Mouse (Mus musculus) small intestine, adult 2 months (tissue): ENCODE results near the gene Oser1. TPM values are rescaled to one million over a fixed set of nuclear protein-coding genes. Genes with fewer than 3 reads are reported as not detected.

Experiments used
- H3K27ac ChIP-seq: fragments of 200-500 bp; 2 replicates; pipeline ENCODE4 v1.5.1; 2012; ENCODE audit warnings: low read depth, low read length, control low read depth, inconsistent platforms; ENCODE audit not compliant: insufficient read depth
- H3K27me3 ChIP-seq: fragments of 200-500 bp; 2 replicates; pipeline ENCODE4 v1.6.1; 2012; ENCODE audit warnings: mild to moderate bottlenecking, moderate library complexity, low read length, inconsistent platforms; ENCODE audit not compliant: control insufficient read depth, insufficient read depth
- H3K36me3 ChIP-seq: fragments of 200-500 bp; 2 replicates; pipeline ENCODE4 v1.6.1; 2012; ENCODE audit warnings: mild to moderate bottlenecking, low read length, control low read depth, inconsistent platforms; ENCODE audit not compliant: control insufficient read depth, insufficient read depth
- H3K4me1 ChIP-seq: fragments of 200-500 bp; 2 replicates; pipeline ENCODE4 v1.6.1; 2012; ENCODE audit warnings: low read length, inconsistent platforms, mixed read lengths; ENCODE audit not compliant: control insufficient read depth, insufficient read depth, insufficient read length
- H3K4me3 ChIP-seq: fragments of 200-500 bp; 2 replicates; pipeline ENCODE4 v1.5.1; 2012; ENCODE audit warnings: low read depth, mild to moderate bottlenecking, control low read depth, inconsistent platforms, low read length, moderate library complexity
- CTCF ChIP-seq: fragments of 200-500 bp; IDR thresholded peaks from 2 replicates; pipeline ENCODE4 v1.5.1; 2012; ENCODE audit warnings: low read depth, mild to moderate bottlenecking, control low read depth, inconsistent platforms, low read length, moderate library complexity, mixed read lengths; ENCODE audit not compliant: insufficient replicate concordance, insufficient read length; ENCODE audit errors: extremely low read depth
- POLR2A ChIP-seq: fragments of 200-500 bp; IDR thresholded peaks from 2 replicates; pipeline ENCODE4 v1.6.1; 2012; ENCODE audit warnings: low read depth, mild to moderate bottlenecking, control low read depth, inconsistent platforms, low read length, moderate library complexity
- whole genome bisulfite sequencing: fragments of 180-500 bp; shearing (Covaris S2); methylation state at CpG from one replicate; pipeline ENCODE4 v1.1.7; 2018; 5-methylcytosine and 5-hydroxymethylcytosine counted together
- polyA plus RNA-seq: library from polyadenylated mRNA; depleted of rRNA; stranded (reverse); fragments of >200 nt; gene quantifications from 2 replicates; pipeline ENCODE4 v1.2.3, GENCODE M21; 2012

Oser1 gene
- polyA plus RNA-seq, 1 experiment: 12.2 TPM

GRCm38 (mm10) chr2:163401221-163401620, 23.3 kb downstream of the Oser1 start:
- Histone ChIP-seq H3K27ac (no peak overlapping the region), H3K27me3 (no peaks in the 10 kb centered on the region), H3K4me3 (no peak overlapping the region), H3K4me1 (no peaks in the 10 kb centered on the region), H3K36me3 (peaks cover 9% of the 10 kb centered on the region)
- TF ChIP-seq POLR2A (no peak), CTCF (peak; percentile 56; the same call in 1 of the 2 replicates)
- WGBS: 5% methylated on average over 8 of the region's 8 CpGs

- 40% methylated on average over 8 of the region's 8 CpGs for WGBS
- H3K36me3 ChIP-seq: no peaks in the 10 kb centered on the region
- TF ChIP-seq CTCF (no peak), POLR2A (no peak)
- no peaks in the 10 kb centered on the region for H3K4me1 ChIP-seq
- no peak overlapping the region for H3K4me3 ChIP-seq
- H3K27me3 ChIP-seq: no peaks in the 10 kb centered on the region
- peak overlapping the region; percentile 8; the same call in 1 of the 2 replicates for H3K27ac ChIP-seq
These were observed 25.3 kb downstream of the Oser1 start for GRCm38 (mm10) chr2:163399222-163399621.

- no peaks in the 10 kb centered on the region for H3K27me3 ChIP-seq
- H3K27ac ChIP-seq: peak overlapping the region; percentile 20; the same call in 1 of the 2 replicates
- no peak overlapping the region for H3K4me3 ChIP-seq
- no peak for TF ChIP-seq CTCF
- WGBS: 72% methylated on average over 4 of the region's 4 CpGs
- no peaks in the 10 kb centered on the region for H3K36me3 ChIP-seq
- no peaks in the 10 kb centered on the region for H3K4me1 ChIP-seq
These were observed 25.7 kb downstream of the Oser1 start for GRCm38 (mm10) chr2:163398770-163399169.

GRCm38 (mm10) chr2:163397905-163398304, 26.6 kb downstream of the Oser1 start, which contains the start of gene Jph2:
Gene Jph2, minus strand, starts transcription at chr2:163397993.
- 28% methylated on average over 10 of the region's 10 CpGs for WGBS
- no peaks in the 10 kb centered on the region for H3K36me3 ChIP-seq
- H3K4me1 ChIP-seq: no peaks in the 10 kb centered on the region
- peak within 1 kb of the TSS; percentile 59 for H3K4me3 ChIP-seq
- TF ChIP-seq POLR2A: no peak
- TF ChIP-seq CTCF: no peak
- no peaks in the 10 kb centered on the region for H3K27me3 ChIP-seq
- H3K27ac ChIP-seq: peak within 1 kb of the TSS; percentile 56

GRCm38 (mm10) chr2:163397071-163397470, 27.4 kb downstream of the Oser1 start:
- no peaks in the 10 kb centered on the region for H3K36me3 ChIP-seq
- peak overlapping the region; percentile 27; the same call in 1 of the 2 replicates for H3K27ac ChIP-seq
- no peaks in the 10 kb centered on the region for H3K4me1 ChIP-seq
- H3K27me3 ChIP-seq: no peaks in the 10 kb centered on the region
- peak overlapping the region; percentile 59 for H3K4me3 ChIP-seq
- no peak for TF ChIP-seq POLR2A
- TF ChIP-seq CTCF: no peak
- WGBS: 83% methylated on average over 19 of the region's 19 CpGs

- peak overlapping the region; percentile 5; the same call in 1 of the 2 replicates for H3K27ac ChIP-seq
- WGBS: 55% methylated on average over 6 of the region's 6 CpGs
- H3K4me1 ChIP-seq: no peaks in the 10 kb centered on the region
- H3K4me3 ChIP-seq: no peak overlapping the region
- no peaks in the 10 kb centered on the region for H3K36me3 ChIP-seq
- TF ChIP-seq CTCF (no peak), POLR2A (no peak)
- H3K27me3 ChIP-seq: no peaks in the 10 kb centered on the region
These were observed 29.5 kb downstream of the Oser1 start for GRCm38 (mm10) chr2:163394977-163395376.

- WGBS: 57% methylated on average over 6 of the region's 6 CpGs
- TF ChIP-seq POLR2A: no peak
- TF ChIP-seq CTCF: no peak
- Histone ChIP-seq H3K4me1 (no peaks in the 10 kb centered on the region), H3K27ac (no peak overlapping the region), H3K27me3 (no peaks in the 10 kb centered on the region), H3K36me3 (no peaks in the 10 kb centered on the region), H3K4me3 (no peak overlapping the region; the same call in 1 of the 2 replicates)
These were observed 30.5 kb downstream of the Oser1 start for GRCm38 (mm10) chr2:163393976-163394375.
